Mouse (Mus musculus) testis, adult 2 months (tissue): Measurements from ENCODE around the gene Zcchc13. TPM values are rescaled to one million over a fixed set of nuclear protein-coding genes. Genes with fewer than 3 reads are reported as not detected.
"Not testable (repeated sequence)": the region's sequence is repeated elsewhere in the genome, so short reads cannot be mapped to it uniquely, and the experiment has no call there.

Experiments
- H3K27ac ChIP-seq: fragments of 200-500 bp; 2 replicates; pipeline ENCODE4 v1.5.1; 2012; ENCODE audit warnings: low read depth, low read length; ENCODE audit not compliant: control insufficient read depth, insufficient read depth
- H3K27me3 ChIP-seq: fragments of 200-500 bp; 2 replicates; pipeline ENCODE4 v1.6.1; 2012; ENCODE audit warnings: mild to moderate bottlenecking, low read length, moderate library complexity; ENCODE audit not compliant: control insufficient read depth, insufficient read depth
- H3K36me3 ChIP-seq: fragments of 200-500 bp; 2 replicates; pipeline ENCODE4 v1.6.1; 2012; ENCODE audit warnings: mild to moderate bottlenecking, low read length; ENCODE audit not compliant: control insufficient read depth, insufficient read depth
- H3K4me1 ChIP-seq: fragments of 200-500 bp; 2 replicates; pipeline ENCODE4 v1.6.1; 2012; ENCODE audit warnings: low read length; ENCODE audit not compliant: control insufficient read depth, insufficient read depth
- H3K4me3 ChIP-seq: fragments of 200-500 bp; 2 replicates; pipeline ENCODE4 v1.5.1; 2012; ENCODE audit warnings: low read depth, mild to moderate bottlenecking, low read length, moderate library complexity, mixed read lengths; ENCODE audit not compliant: control insufficient read depth
- CTCF ChIP-seq: fragments of 200-500 bp; IDR thresholded peaks from 2 replicates; pipeline ENCODE4 v1.5.1; 2012; ENCODE audit warnings: low read depth, mild to moderate bottlenecking, inconsistent platforms, low read length, moderate library complexity; ENCODE audit not compliant: control insufficient read depth, insufficient read depth, insufficient replicate concordance
- POLR2A ChIP-seq: fragments of 200-500 bp; IDR thresholded peaks from 2 replicates; pipeline ENCODE4 v1.6.1; 2012; ENCODE audit warnings: low read depth, mild to moderate bottlenecking, inconsistent platforms, low read length, moderate library complexity; ENCODE audit not compliant: control insufficient read depth
- polyA plus RNA-seq: library from polyadenylated mRNA; depleted of rRNA; stranded (reverse); fragments of >200 nt; gene quantifications from 2 replicates; pipeline ENCODE4 v1.2.3, GENCODE M21; 2012; rRNA removed

The Zcchc13 gene
- polyA plus RNA-seq, 1 experiment: 83.8 TPM

GRCm38 (mm10) chrX:103652048-103652447 lies 21.7 kb downstream of the Zcchc13 start:
- TF ChIP-seq POLR2A (no peak), CTCF (no peak)
- Histone ChIP-seq H3K36me3 (no peaks in the 10 kb centered on the region), H3K27ac (no peak overlapping the region), H3K4me3 (no peak overlapping the region), H3K27me3 (no peaks in the 10 kb centered on the region), H3K4me1 (no peaks in the 10 kb centered on the region)

DNA sequence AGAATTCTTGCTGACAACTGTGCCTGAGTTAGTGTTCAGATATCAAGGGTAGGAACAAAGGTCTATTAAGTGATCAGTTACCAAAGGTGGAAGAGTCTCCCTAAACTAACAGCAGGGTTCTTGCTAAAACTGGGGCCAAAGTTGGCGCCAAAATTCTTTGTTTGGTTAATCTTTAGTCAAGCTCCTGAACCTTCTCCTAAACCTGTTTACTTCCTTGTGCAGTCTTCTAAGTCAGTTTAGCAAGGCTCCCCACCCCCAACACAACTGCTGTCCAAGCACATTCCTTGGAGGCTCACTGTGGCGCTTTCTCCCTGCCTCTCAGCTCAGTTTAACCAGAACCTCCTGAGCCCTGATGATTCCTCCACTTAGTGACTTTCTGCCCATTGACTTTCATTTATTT lies 22.6 kb downstream of the Zcchc13 start:
- no peak overlapping the region for H3K27ac ChIP-seq
- H3K4me3 ChIP-seq: no peak overlapping the region
- no peaks in the 10 kb centered on the region for H3K27me3 ChIP-seq
- H3K4me1 ChIP-seq: no peaks in the 10 kb centered on the region
- no peaks in the 10 kb centered on the region for H3K36me3 ChIP-seq
- no peak for TF ChIP-seq CTCF
- TF ChIP-seq POLR2A: no peak

GRCm38 (mm10) chrX:103658985-103659384 lies 28.6 kb downstream of the Zcchc13 start:
- H3K27me3 ChIP-seq: no peaks in the 10 kb centered on the region
- H3K4me3 ChIP-seq: no peak overlapping the region
- H3K27ac ChIP-seq: no peak overlapping the region
- TF ChIP-seq POLR2A (no peak), CTCF (no peak)
- H3K4me1 ChIP-seq: no peaks in the 10 kb centered on the region
- no peaks in the 10 kb centered on the region for H3K36me3 ChIP-seq

DNA sequence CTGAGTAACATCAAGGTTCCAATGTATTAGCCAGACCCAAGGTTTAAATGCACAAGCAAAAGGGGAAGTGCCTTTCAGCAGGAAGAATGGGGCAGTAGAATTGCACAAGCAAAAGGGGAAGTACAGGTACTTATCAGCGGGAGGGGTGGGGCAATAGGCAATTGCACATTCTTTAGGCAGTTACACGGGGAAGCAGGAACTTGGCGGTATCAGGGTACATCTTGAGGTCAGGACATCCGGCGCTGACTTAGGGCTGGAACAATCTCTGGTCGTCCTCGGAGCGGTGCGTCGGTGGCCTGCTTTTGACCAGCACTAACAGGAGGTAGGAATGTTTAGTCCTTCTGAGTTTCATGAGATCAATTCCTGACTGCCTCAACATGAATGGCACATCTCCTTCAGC lies 34.1 kb downstream of the Zcchc13 start:
- H3K4me3 ChIP-seq, H3K27me3 ChIP-seq, H3K4me1 ChIP-seq, H3K36me3 ChIP-seq, H3K27ac ChIP-seq: not testable (repeated sequence)

GRCm38 (mm10) chrX:103670245-103670644 lies 39.9 kb downstream of the Zcchc13 start:
- no peak overlapping the region for H3K4me3 ChIP-seq
- H3K27ac ChIP-seq: no peak overlapping the region
- no peaks in the 10 kb centered on the region for H3K36me3 ChIP-seq
- no peaks in the 10 kb centered on the region for H3K4me1 ChIP-seq
- H3K27me3 ChIP-seq: no peaks in the 10 kb centered on the region
- TF ChIP-seq CTCF (no peak), POLR2A (no peak)

- no peak for TF ChIP-seq POLR2A
- no peak for TF ChIP-seq CTCF
- Histone ChIP-seq H3K27me3 (no peaks in the 10 kb centered on the region), H3K27ac (no peak overlapping the region), H3K4me1 (no peaks in the 10 kb centered on the region), H3K36me3 (no peaks in the 10 kb centered on the region), H3K4me3 (no peak overlapping the region)
Measured at GRCm38 (mm10) chrX:103673761-103674160, 43.4 kb downstream of the Zcchc13 start.

DNA sequence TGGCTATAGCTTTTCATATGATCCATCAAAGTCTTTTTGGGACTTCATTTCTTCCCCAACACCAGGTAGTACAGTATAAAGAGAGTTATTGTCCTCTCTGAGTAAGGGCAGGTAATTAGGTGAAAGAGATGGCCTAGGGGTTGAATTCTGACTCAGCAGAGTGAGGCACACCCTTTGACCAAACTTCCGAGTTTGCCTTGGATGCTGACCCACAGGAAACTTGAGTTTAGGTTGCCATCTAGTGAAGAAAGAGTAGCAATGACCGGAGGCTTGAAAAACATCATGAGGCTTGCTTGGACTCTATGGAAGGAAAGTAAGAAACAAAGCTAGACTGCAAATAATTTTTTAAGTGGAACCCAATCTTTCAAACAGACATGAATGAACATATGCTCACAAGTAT lies 44.3 kb downstream of the Zcchc13 start:
- no peak for TF ChIP-seq POLR2A
- no peak for TF ChIP-seq CTCF
- Histone ChIP-seq H3K27me3 (no peaks in the 10 kb centered on the region), H3K4me3 (no peak overlapping the region), H3K27ac (no peak overlapping the region), H3K36me3 (no peaks in the 10 kb centered on the region), H3K4me1 (no peaks in the 10 kb centered on the region)

Other genes starting within 250 kb of the Zcchc13 start
- 19.2 and 28.0 TPM in 2 replicates for gene Tsx, start 216.1 kb upstream of the Zcchc13 start, polyA plus RNA-seq
- 0.31 TPM in 1 of 2 replicates, not detected in the other for gene Gm26992, start 208.6 kb upstream of the Zcchc13 start, polyA plus RNA-seq
- 1.7 and 2.8 TPM in 2 replicates for gene Slc16a2, start 191.4 kb downstream of the Zcchc13 start, polyA plus RNA-seq